Mouse (Mus musculus) CD4-positive helper T cell, adult 2 months (primary cell): ENCODE results near the gene Rgs19.

Experiments used
- DNase-seq: peaks from one replicate; pipeline ENCODE4 v3.0.0-alpha.2; 2012; ENCODE audit warnings: low read depth, missing footprints, low spot score

The Rgs19 gene

GRCm38 (mm10) chr2:181653523-181653922, 40.3 kb downstream of the Rgs19 start:
- DNase-seq, result no peak

- DNase-seq, result no peak
Measured at GRCm38 (mm10) chr2:181653065-181653464, 40.7 kb downstream of the Rgs19 start.

- no peak for DNase-seq
Measured at GRCm38 (mm10) chr2:181648926-181649325, 44.9 kb downstream of the Rgs19 start.

- no peak for DNase-seq
Measured at GRCm38 (mm10) chr2:181646626-181647472, 46.9 kb downstream of the Rgs19 start.

- DNase-seq, result no peak
Measured at GRCm38 (mm10) chr2:181645666-181646065, 48.1 kb downstream of the Rgs19 start.

GRCm38 (mm10) chr2:181644361-181644760, 49.4 kb downstream of the Rgs19 start:
- DNase-seq, result peak; percentile 51
